Mouse (Mus musculus) c-Kit-negative CD71-positive TER-119-positive erythroid progenitor cells, embryonic 14.5 days (primary cell): ENCODE measurements around the gene Zfp420.
A peak's percentile ranks its signal among the peaks of the same experiment; 100 is the strongest.

Source experiments
- DNase-seq: peaks from one replicate; pipeline ENCODE4 v3.0.0-alpha.2; 2013; ENCODE audit warnings: low read depth, low spot score

Zfp420 gene

GRCm38 (mm10) chr7:29904101-29904500, 44.3 kb downstream of the Zfp420 start:
- DNase-seq, result no peak

- peak; percentile 40 for DNase-seq
Observed at GRCm38 (mm10) chr7:29905966-29906681, 46.3 kb downstream of the Zfp420 start, which contains the start of gene Zfp27. TSS of gene Zfp27 (minus strand) at chr7:29906572.

- DNase-seq, result peak; percentile 1
Observed at GRCm38 (mm10) chr7:29906682-29907058, 46.9 kb downstream of the Zfp420 start.

- DNase-seq, result no peak
Observed at GRCm38 (mm10) chr7:29907206-29907605, 47.4 kb downstream of the Zfp420 start.

DNA sequence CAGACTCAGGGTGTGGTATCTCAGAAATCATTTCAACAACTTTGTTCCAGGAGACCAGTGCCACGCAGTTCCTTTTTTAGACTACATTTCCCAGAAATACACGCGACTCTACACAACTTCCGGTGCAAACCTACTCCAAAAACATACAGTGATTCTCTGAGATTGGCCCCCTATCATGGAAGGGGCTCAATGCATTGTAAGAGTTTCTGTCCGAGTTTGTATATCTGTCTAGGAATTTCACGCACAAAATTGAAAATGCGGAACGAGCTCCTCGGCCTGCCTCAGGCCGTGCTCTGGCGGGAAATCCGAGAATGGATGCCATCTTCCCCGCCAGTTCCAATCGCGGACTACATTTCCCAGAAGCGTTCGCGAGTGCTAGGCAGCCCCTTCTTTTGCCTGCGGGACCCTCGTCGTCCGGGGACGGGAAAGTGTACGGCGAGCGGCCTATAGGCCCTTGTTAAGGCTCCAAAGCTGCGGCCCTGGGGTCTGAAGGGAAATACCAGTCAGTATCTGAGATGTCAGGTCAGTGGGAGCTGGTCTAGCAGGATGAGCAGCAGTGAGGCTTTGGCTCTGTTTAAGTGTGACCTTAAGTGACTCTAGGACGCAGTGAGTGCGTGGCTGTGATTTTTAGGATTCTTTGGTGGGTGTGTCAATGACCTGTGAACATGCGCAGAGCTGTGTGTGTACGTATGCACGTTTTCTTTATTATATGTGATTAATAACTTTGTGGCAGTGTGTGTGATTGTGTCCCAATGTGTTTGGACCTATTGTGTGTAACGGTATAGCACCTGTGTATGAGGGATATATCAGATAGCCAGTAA, 48.6 kb downstream of the Zfp420 start, which contains the start of gene Zfp383:
Gene Zfp383, plus strand, starts transcription at position 94 of the 821 bp plus-strand sequence.
- DNase-seq, result peak; percentile 21

DNA sequence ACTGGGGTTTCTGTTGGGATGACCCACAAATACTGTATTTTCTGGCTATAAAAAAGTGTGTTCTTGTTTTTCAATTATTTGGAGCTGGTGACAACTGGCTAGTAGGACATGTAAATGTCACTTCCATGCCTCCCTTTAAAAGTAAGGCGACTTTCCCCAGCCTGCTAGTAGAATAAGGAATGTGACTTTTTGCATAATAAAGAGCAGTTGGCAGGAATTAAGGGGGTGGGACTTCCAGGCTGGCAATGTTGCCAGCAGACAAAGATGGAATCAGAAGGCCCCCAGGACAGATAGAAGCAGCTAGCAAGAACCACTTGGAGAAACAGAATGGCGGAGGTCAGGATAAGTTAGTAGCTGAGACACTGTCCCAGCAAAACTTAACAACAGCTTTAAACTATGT, 50.5 kb downstream of the Zfp420 start:
- DNase-seq, result no peak

GRCm38 (mm10) chr7:29912172-29912571, 52.4 kb downstream of the Zfp420 start:
- no peak for DNase-seq

- DNase-seq, result no peak
Observed at GRCm38 (mm10) chr7:29917371-29918061, 57.7 kb downstream of the Zfp420 start.

DNA sequence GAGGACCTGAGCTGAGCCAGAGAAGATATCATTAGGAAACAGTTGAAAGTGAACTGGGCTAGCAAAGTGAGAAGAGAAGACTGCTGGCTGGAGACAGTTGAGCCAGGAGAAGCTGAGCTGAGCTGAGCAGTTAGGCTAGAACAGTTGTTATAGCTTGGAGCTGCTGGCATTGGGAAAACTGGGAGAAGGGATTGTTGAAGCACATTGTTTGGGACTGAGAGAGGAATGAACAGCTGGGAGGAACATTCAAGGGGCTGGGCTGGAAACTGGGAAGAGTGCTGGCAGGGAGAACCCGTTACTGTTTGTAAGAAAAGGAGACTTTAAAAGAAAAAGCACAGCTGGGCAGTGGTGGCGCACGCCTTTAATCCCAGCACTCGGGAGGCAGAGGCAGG, 58.3 kb downstream of the Zfp420 start:
- no peak for DNase-seq

DNA sequence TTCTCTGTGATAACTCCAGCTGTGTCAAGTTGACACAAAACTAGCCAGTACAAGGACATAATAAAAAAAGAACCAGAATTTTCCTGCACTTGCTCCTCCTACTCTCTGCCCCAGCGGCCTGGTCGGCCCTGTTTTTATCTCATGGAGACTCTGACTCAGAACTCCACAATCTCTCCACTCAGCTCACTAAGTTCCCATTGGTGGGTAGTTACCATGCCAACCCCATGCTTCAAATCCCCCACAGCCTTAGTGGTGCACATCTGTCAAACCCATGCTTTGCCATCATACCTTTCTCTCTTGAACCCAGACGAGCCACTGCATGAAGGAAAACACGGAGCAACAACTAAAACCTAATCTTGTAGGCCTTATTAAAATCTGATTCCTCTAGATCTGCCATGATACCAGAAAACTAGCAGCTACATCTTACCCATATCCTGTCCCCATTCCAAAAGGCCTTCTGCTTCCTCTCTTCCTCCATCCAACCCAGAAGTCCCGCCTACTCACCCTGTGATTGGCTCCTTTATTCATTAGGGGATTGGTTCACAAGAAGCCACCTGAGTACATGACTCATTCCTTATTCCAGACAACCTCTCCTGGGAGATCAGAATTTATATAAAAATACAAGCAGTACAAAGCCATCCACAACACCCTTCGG, 61.8 kb downstream of the Zfp420 start:
- DNase-seq, result no peak

GRCm38 (mm10) chr7:29922780-29923179, 63.0 kb downstream of the Zfp420 start:
- no peak for DNase-seq
